Mouse (Mus musculus) kidney, postnatal 14 days (tissue): ENCODE results near the gene Dyrk1a.
A peak's percentile ranks its signal among the peaks of the same experiment; 100 is the strongest.

Experiments
- DNase-seq: peaks from one replicate; pipeline ENCODE4 v3.0.0; 2022; ENCODE audit warnings: mixed read lengths

The Dyrk1a gene

DNA sequence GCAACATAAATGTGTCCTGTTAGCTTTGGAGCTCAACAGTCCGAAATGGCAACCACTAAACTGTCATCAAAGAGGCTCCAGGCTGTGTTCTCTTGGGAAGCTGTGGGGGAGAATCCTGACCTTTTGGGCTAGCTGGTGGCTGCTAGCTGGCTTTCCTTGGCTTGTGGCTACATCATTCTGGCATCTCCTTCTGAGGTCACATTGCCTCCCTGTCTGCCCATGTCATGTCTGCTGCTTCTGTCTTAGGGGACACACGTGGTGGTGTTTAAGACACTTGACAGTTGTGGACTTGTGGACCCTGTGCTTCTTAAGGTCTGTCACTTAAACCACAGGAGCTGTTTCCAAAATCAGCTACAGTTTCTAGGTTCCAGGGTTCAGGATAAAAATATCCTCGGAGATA, 21.7 kb downstream of the Dyrk1a start:
- DNase-seq = no peak

- no peak for DNase-seq
These were observed 26.8 kb downstream of the Dyrk1a start for GRCm38 (mm10) chr16:94596633-94597032.

GRCm38 (mm10) chr16:94597640-94598039, 27.8 kb downstream of the Dyrk1a start:
- no peak for DNase-seq

- DNase-seq = no peak
These were observed 30.3 kb downstream of the Dyrk1a start for GRCm38 (mm10) chr16:94599977-94600724.

- DNase-seq = no peak
These were observed 31.3 kb downstream of the Dyrk1a start for GRCm38 (mm10) chr16:94601089-94601488.

- peak; percentile 83 for DNase-seq
These were observed 31.7 kb downstream of the Dyrk1a start for GRCm38 (mm10) chr16:94601540-94601953.

DNA sequence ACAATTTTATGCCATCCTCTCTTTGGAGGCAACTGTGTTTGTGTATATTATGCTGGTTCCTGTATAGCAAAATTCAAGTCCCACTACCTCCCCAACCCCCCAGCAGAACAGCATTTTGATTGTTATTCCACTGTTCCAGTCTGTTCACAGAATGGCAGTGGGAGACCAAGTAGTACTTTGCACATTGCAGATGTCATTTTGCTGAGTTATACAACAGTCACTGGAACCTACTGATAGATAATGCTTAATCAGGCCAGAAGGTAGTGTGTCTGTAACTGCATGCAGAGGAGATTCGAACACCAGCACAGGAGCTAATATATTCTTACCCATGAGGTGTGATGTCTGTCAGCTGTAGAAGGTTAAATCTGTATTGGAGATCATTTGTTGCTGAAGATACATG, 32.4 kb downstream of the Dyrk1a start:
- no peak for DNase-seq

DNA sequence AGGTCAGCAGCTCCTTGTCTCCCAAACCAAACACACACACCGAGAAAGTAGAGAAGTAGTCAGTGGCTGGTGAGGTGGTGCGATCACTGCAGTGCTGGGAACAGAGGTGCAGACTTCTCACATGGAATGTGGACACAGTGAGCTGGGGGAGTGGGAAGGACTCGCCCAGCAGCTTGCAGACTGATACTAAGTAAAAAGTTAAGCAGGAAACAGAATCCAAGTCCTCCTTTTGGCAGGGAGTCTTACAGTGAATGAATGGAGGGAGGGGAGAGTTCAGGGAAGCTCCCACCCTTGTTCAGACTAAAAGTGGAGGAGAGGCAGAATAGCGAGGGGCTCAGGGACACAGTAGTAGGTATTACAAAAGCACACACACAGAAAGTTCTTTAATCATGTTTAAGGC, 32.9 kb downstream of the Dyrk1a start:
- no peak for DNase-seq

- no peak for DNase-seq
These were observed 36.4 kb downstream of the Dyrk1a start for GRCm38 (mm10) chr16:94606169-94606568.

DNA sequence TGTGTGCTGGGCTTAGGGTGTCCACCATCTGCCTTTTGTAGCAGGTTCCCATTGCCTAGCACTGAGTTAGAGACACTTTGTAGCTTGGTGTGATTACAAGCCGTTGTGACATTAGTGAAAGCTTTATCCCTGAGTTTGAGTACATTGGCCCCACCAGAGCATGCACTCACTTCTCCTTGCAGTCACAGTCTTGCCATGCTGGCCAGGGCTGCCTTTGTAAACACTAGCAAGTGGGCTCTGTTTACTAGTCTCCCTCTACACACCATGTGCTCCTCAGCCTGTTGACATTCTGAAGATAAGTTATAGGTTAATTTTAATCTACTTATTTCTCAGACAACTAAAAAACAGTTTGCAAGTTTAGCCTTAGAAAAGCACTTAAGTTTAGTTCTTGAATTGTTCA, 37.7 kb downstream of the Dyrk1a start:
- no peak for DNase-seq

DNA sequence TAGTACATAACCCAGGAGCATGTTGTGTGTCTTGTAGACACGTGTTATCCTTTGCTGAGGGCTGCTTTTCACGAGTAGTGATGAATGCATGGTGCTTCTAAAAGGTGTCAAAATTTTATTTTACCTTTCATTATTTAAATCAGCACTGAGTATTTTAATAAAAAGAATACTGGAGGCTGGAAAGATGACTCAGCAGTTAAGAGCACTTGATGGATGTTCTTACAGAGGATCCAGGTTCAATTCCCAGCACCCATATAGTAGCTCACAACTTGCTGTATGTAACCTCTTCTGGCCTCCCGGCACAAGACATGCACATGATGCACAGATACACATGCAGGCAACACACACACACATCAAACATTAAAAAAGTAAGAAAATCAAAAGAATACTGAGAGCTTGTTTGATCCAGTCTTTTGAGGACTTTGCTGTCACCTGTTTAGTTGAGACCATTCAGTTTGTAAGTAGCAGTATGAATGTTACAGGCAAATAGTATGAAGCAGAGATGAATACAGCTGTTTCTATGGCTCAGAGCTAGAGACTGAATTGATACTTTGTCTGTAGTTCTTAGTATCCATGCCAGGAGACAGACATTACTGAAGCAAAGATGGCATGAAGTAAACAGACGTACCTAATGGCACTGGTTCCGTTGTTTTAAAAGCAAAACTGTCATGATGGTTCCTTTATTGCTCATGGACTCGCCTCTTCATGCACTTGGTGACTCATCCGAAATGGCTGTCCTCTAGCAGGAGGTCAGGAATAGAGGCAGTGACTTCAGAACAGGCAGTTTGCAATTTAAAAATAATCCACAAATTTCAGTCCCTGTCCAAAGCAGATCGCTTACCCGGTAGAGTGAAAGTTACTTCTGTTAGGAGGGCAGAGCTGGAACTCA, 39.1 kb downstream of the Dyrk1a start:
- no peak for DNase-seq

DNA sequence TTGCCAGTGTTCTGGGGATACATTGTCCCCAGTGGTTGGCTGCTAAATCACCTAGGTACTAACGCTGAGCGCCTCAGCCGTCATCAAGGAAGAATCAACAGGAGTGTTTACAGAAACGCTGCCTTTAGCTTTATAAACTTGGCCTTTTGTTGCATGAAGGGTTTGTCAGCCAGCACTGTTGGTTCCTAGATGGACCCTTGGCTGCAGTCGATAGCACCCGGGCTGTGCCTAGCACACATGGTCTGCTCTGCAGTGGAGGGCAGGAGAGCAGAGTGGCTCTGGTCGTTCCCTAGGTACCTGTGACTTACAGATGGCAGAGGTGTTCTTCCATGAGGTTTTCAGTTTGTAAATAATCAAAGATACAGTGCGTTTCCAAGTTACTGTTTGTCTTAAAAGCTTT, 42.8 kb downstream of the Dyrk1a start:
- DNase-seq = no peak

GRCm38 (mm10) chr16:94617255-94617654, 47.4 kb downstream of the Dyrk1a start:
- DNase-seq = no peak

DNA sequence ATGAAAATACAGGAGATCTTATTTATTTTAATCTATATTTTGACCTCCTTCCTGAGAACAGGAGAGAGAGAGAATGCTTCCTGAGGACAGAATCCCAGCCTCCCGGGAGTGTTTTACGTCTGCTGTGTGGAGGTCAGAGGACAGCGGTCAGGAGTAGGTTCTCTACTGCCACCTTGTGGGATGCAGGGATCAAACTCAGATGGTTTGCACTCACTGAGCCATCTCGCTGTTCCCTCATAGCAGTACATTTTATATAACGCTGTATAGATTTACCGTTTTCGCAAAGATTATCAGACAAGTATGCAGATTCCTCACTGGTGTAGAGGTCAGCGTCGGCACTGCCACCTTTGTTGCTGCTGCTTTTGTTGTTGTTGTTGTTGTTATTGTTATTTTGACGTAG, 48.7 kb downstream of the Dyrk1a start:
- DNase-seq = peak; percentile 82

DNA sequence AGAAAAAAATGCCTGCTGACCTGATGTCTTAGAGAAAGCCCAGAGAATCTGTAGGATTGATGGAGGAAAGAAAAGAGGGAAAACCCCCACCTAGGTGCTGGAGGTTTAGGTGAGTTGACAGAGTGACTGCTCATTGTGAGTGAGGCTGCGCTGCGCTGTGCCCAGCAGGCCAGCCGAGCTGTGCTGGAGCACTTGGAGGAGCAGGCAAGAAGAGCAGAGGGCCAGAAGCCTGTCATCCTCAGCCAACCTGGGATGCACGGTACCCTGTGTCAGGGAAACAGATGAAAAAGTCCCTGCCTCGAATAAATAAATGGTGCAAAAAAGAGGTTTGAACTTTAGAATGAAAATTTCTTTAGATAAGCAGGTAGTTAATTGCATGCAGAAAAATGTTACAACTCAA, 49.5 kb downstream of the Dyrk1a start:
- no peak for DNase-seq

GRCm38 (mm10) chr16:94624871-94625270, 55.1 kb downstream of the Dyrk1a start:
- no peak for DNase-seq

DNA sequence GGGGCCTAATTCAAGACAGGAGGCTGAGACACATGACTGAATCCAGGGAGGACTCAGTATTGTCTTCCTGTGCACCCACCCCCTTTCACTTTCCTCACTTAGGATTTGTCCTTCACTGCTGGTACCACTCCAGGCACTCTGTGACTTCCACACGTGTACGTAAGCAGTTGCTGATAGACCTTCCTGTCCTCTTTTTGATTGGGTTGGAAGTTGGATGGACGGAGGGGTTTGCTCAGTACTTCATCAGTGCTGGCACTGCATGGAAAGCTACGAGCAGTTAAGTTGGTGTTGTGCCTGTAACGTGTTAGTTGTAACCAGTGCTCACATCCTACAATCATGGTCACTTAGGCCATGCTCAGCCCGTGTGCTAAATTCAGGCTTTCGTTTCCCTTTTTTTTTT, 55.8 kb downstream of the Dyrk1a start:
- no peak for DNase-seq

- DNase-seq = no peak
These were observed 57.9 kb downstream of the Dyrk1a start for GRCm38 (mm10) chr16:94627736-94628135.

DNA sequence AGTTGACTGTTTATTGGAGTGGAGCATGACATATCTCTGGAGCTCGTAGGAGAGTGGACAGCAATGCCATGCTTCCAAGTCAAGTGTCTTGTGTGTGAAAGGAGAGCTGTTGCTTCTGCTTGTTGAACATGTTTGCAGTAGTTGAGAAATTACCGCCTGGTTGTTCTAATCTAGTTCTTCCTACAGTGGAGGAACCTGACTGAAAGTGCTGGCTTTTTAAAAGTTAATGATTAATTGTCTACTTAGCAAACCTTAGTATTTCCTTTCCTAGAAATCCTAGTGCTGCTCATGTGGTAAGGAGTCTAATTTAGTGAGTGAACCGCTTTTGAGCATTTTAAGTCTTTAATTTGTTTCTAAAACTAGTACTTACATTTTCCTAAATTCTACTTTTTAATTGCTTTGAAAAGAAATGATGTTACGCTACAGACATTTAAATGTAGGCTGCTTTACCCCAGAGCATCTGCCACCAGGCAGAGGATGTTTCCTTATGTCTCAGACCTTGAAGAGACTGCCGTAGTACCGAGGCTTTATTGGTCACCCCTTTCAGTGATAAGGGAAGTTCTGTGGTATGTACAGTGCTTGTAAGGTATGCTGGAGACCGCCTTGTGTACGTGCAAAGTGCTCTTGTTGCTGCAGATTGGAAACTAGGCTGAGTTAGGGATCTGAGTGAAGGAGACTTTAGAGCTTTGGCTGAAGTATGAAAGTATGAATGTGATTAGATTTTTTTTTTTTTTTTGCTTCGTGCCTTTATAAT, 59.3 kb downstream of the Dyrk1a start:
- no peak for DNase-seq

DNA sequence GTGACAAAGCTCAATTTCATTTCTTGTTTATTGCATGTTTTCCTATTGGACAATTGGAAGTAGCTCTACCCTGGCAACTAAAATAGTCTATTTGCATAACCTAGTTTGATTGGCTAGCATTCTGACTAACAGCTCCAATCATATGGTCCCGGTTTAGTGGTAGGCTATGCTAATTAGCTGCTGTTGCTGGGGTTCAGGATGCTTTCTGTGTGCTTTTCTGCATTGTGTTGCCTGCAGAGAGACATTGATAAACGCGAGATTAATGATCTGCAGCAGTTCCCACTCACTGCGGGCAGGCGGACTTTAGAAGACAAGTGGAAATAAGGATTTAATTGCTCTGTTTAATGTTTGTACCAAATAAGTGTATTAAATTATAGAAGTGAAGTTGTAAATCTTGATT, 62.2 kb downstream of the Dyrk1a start:
- DNase-seq = peak; percentile 78

DNA sequence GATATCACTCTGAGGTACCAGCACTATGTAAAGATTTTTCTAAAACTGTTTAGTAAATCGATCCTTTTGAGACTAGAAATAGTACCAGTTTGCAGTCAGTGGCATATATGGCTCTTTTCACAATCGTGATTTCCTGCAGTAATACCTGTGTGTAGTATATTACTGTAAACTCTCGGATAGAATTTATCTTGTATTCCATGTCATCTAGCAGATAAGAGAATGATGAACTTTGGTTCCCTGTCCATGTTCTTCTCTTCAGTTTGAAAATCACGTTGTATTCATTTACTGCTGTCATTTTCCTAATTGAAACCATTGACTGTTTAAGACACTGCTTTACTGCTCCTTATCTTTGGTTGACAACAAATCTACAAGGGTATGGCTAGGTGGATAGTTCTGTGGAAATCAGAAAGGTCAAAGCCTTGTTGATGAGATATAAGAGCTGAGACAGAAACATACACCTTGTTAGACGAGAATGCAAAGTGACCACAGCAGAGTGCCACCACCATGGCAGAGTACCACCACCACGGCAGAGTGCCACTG, 62.7 kb downstream of the Dyrk1a start:
- DNase-seq = no peak

DNA sequence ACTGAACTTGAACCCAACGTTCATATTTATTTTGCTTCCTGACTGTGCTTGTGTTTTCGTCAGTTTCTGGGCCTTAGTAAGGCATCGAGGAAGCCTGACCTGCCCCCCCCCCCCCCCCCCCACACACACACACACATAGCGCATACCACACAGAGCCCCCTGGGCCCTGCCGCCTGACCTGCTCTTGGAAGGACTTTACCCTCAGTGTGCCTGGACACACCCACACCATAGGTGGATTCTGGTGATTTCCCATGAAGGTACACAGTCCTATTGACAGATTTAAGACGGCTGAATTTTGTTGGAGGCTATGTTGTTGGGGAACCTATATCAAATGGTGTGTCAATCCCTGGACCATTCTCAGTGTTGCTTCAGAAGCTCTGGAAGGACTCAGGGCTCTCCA, 63.2 kb downstream of the Dyrk1a start:
- no peak for DNase-seq

DNA sequence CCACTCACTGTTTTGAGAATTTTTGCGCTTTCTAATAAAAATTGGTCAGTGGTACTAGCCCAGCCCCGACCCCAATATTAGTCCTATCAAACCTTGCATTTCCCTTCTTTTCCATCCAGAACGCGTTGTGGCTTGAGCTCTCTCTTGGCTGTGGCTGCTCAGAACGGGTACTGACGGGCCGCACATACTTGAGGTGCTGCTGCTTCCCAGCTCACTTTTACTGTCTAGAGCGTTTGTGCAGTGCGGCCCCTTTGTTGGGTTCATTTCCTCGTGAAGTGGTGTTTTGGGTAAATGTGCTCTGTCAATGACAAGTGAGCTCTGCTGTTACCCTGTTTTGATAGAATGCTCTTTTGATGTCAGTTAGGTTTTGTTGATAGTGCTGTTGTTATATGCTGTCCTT, 67.6 kb downstream of the Dyrk1a start:
- DNase-seq = no peak
